Mouse (Mus musculus) CH12.LX (cell line): Measurements from ENCODE around the gene Chrm4. TPM values are rescaled to one million over a fixed set of nuclear protein-coding genes. Genes with fewer than 3 reads are reported as not detected.

ENCODE experiments used
- DNase-seq: peaks from one replicate; pipeline ENCODE4 v3.0.0-alpha.2; 2013; ENCODE audit errors: extremely low read depth
- H3K27ac ChIP-seq: 2 replicates; pipeline ENCODE4 v1.5.1; 2012; ENCODE audit warnings: low read depth, mild to moderate bottlenecking, control low read depth, moderate library complexity; ENCODE audit not compliant: insufficient read depth
- H3K27me3 ChIP-seq: replicated peaks from 2 replicates; pipeline ENCODE3; 2012; ENCODE audit warnings: inconsistent platforms
- H3K36me3 ChIP-seq, 2 experiments: replicated peaks in 1 of 2; 2 replicates each; pipeline versions ENCODE3 to v1.6.1; 2012; ENCODE audit warnings: inconsistent platforms in 1 of 2, low read length in 1 of 2, mild to moderate bottlenecking in 1 of 2, mixed read lengths in 1 of 2, moderate library complexity in 1 of 2; ENCODE audit not compliant: control insufficient read depth in 1 of 2, insufficient read depth in 1 of 2
- H3K4me1 ChIP-seq, 2 experiments: 2 replicates each; pipeline ENCODE4 v1.6.1; 2012; ENCODE audit warnings: inconsistent platforms in 1 of 2, moderate library complexity in 1 of 2; ENCODE audit not compliant: insufficient read depth in 2 of 2, control insufficient read depth in 1 of 2
- H3K4me2 ChIP-seq: 2 replicates; pipeline ENCODE4 v1.6.1; 2012; ENCODE audit warnings: low read depth, mild to moderate bottlenecking, control low read depth; ENCODE audit not compliant: poor library complexity, insufficient read depth, severe bottlenecking
- H3K4me3 ChIP-seq, 3 experiments: fragments of 150-350 bp in 1 of 3; sonication (generic) in 1 of 3; replicated peaks in 1 of 3; 2 replicates each; pipeline versions ENCODE3 to v1.5.1; 2011 to 2012; ENCODE audit warnings: low read depth in 2 of 3, low read length in 2 of 3, mild to moderate bottlenecking in 2 of 3, moderate library complexity in 2 of 3, control low read depth in 1 of 3, improper control_type of control experiment in 1 of 3, inconsistent platforms in 1 of 3, mixed read lengths in 1 of 3; ENCODE audit not compliant: poor library complexity in 1 of 3
- H3K79me2 ChIP-seq: replicated peaks from 2 replicates; pipeline ENCODE4 v1.6.1; 2012; ENCODE audit warnings: mild to moderate bottlenecking, moderate library complexity; ENCODE audit not compliant: control insufficient read depth, poor library complexity, insufficient read depth, severe bottlenecking; ENCODE audit errors: extremely low read depth
- H3K9ac ChIP-seq: 2 replicates; pipeline ENCODE4 v1.6.1; 2012; ENCODE audit warnings: low read depth, mild to moderate bottlenecking, control low read depth, moderate library complexity; ENCODE audit not compliant: insufficient read depth
- H3K9me3 ChIP-seq: replicated peaks from 2 replicates; pipeline ENCODE3; 2012; ENCODE audit warnings: low read length, inconsistent platforms, mixed read lengths
- BHLHE40 ChIP-seq: IDR thresholded peaks from 2 replicates; pipeline ENCODE4 v1.6.1; 2011; ENCODE audit warnings: mild to moderate bottlenecking, low read depth, low read length, improper control_type of control experiment
- CHD1 ChIP-seq: IDR thresholded peaks from 2 replicates; pipeline ENCODE4 v1.6.1; 2012; ENCODE audit warnings: low read depth, low read length, improper control_type of control experiment, inconsistent platforms
- E2F4 ChIP-seq: IDR thresholded peaks from 2 replicates; pipeline ENCODE4 v1.6.1; 2011; ENCODE audit warnings: low read depth, low read length, improper control_type of control experiment; ENCODE audit not compliant: insufficient replicate concordance
- ETS1 ChIP-seq: conservative IDR thresholded peaks from 2 replicates; pipeline ENCODE4 v1.6.1; 2012; ENCODE audit warnings: low read depth, mild to moderate bottlenecking, inconsistent platforms, low read length, improper control_type of control experiment, moderate library complexity
- GABPA ChIP-seq: IDR thresholded peaks from 2 replicates; pipeline ENCODE4 v1.6.1; 2012; ENCODE audit warnings: low read depth, low read length, improper control_type of control experiment, inconsistent platforms; ENCODE audit not compliant: insufficient replicate concordance
- HCFC1 ChIP-seq: IDR thresholded peaks from 2 replicates; pipeline ENCODE4 v1.6.1; 2012; ENCODE audit warnings: low read depth, mild to moderate bottlenecking, inconsistent platforms, low read length, improper control_type of control experiment
- IRF4 ChIP-seq: IDR thresholded peaks from 2 replicates; pipeline ENCODE4 v1.6.1; 2014; ENCODE audit warnings: low read depth, mild to moderate bottlenecking, inconsistent platforms, low read length, improper control_type of control experiment
- MAFK ChIP-seq: IDR thresholded peaks from 2 replicates; pipeline ENCODE4 v1.6.1; 2011; ENCODE audit warnings: low read length, improper control_type of control experiment; ENCODE audit not compliant: insufficient replicate concordance
- MEF2A ChIP-seq: IDR thresholded peaks from 2 replicates; pipeline ENCODE4 v1.6.1; 2014; ENCODE audit warnings: low read depth, mild to moderate bottlenecking, inconsistent platforms, low read length, improper control_type of control experiment, borderline replicate concordance
- MYC ChIP-seq: IDR thresholded peaks from 2 replicates; pipeline ENCODE4 v1.6.1; 2011; ENCODE audit warnings: low read depth, mild to moderate bottlenecking, improper control_type of control experiment, low read length
- PAX5 ChIP-seq: IDR thresholded peaks from 2 replicates; pipeline ENCODE4 v1.6.1; 2012; ENCODE audit warnings: low read length, inconsistent platforms, mixed read lengths
- POLR2AphosphoS2 ChIP-seq: IDR thresholded peaks from 2 replicates; pipeline ENCODE4 v1.6.1; 2011; ENCODE audit warnings: low read depth, low read length, improper control_type of control experiment
- RAD21 ChIP-seq: IDR thresholded peaks from 2 replicates; pipeline ENCODE4 v1.6.1; 2011; ENCODE audit warnings: low read depth, mild to moderate bottlenecking, low read length, improper control_type of control experiment, moderate library complexity
- RCOR1 ChIP-seq: conservative IDR thresholded peaks from 2 replicates; pipeline ENCODE4 v1.6.1; 2012; ENCODE audit warnings: low read depth, mild to moderate bottlenecking, inconsistent platforms, low read length, improper control_type of control experiment
- SMC3 ChIP-seq: IDR thresholded peaks from 2 replicates; pipeline ENCODE4 v1.6.1; 2011; ENCODE audit warnings: low read depth, low read length, improper control_type of control experiment
- TBP ChIP-seq: conservative IDR thresholded peaks from 2 replicates; pipeline ENCODE4 v1.6.1; 2011; ENCODE audit warnings: low read depth, low read length, improper control_type of control experiment
- TCF12 ChIP-seq: IDR thresholded peaks from 2 replicates; pipeline ENCODE4 v1.6.1; 2014; ENCODE audit warnings: low read depth, mild to moderate bottlenecking, inconsistent platforms, low read length, improper control_type of control experiment
- UBTF ChIP-seq: IDR thresholded peaks from 2 replicates; pipeline ENCODE4 v1.6.1; 2012; ENCODE audit warnings: low read depth, mild to moderate bottlenecking, inconsistent platforms, low read length, improper control_type of control experiment, moderate library complexity
- ZKSCAN1 ChIP-seq: IDR thresholded peaks from 2 replicates; pipeline ENCODE4 v1.6.1; 2012; ENCODE audit warnings: low read depth, inconsistent platforms, low read length, improper control_type of control experiment, borderline replicate concordance
- ZMIZ1 ChIP-seq: IDR thresholded peaks from 2 replicates; pipeline ENCODE4 v1.6.1; 2012; ENCODE audit warnings: low read depth, mild to moderate bottlenecking, inconsistent platforms, low read length, improper control_type of control experiment
- dilution Hi-C: fragments of 300-500 bp; cut with MboI; formaldehyde crosslinking; loops from 2 replicates; pipeline ENCODE4 v1.14.3; 2020; ENCODE audit warnings: low sequenced_read_pairs; ENCODE audit not compliant: extremely low pct_unique_long_range_greater_than_20kb, extremely low pct_ligation_motif_present
- in situ Hi-C: fragments of 300-500 bp; cut with MboI; formaldehyde crosslinking; loops from 3 replicates; pipeline ENCODE4 v1.14.3; 2019; ENCODE audit warnings: low sequenced_read_pairs, low pct_ligation_motif_present, low pct_unique_long_range_greater_than_20kb, mixed read lengths
- polyA plus RNA-seq: library from polyadenylated mRNA; unstranded; fragments of >175 nt; gene quantifications from 2 replicates; pipeline ENCODE4 v1.2.1, GENCODE M21; 2012; ENCODE audit warnings: low read depth; ENCODE audit not compliant: insufficient read length
- total RNA-seq, 2 experiments: library from RNA; depleted of rRNA; stranded (reverse); fragments of 300-350 nt in 1 of 2; fragments of >200 nt in 1 of 2; gene quantifications; 2 replicates each; pipeline ENCODE4 v1.2.3; 2012 to 2014

Chrm4 gene
- total and polyA plus RNA-seq, 3 experiments, result 10.0 to 15.1 (median 14.4) TPM

DNA sequence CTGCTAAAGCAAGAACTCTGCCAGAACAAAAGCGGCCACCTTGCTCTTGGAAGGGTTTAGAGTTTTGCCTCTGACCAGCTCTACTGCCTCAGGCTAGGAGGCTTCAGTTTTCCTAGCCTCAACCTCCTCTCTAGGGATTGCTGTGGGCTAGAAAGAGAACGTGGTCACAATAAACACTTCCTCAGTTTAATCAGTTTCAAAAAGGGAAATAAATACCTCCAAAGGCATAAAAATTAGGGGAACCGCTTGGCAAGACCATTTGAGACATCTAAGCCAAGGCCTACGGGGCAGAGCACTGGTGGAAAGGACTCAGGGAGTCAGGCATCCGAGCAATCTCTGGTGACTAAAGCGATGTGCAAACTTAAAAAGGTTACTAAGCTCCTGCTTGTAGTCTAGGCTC is 28.8 kb downstream of the Chrm4 start:
- no peaks in the 10 kb centered on the region for H3K9me3 ChIP-seq
- peaks cover 0 to 59% of the 10 kb centered on the region in 2 experiments for H3K36me3 ChIP-seq
- H3K9ac ChIP-seq, result no peak overlapping the region
- no peak overlapping the region for H3K4me2 ChIP-seq
- no peak overlapping the region for H3K4me3 ChIP-seq
- DNase-seq, result no peak
- H3K27me3 ChIP-seq, result no peaks in the 10 kb centered on the region
- peaks cover 5% of the 10 kb centered on the region; the same call in 1 of the 2 replicates for H3K79me2 ChIP-seq
- dilution Hi-C loops, result no loop called here
- H3K4me1 ChIP-seq, result peaks cover 2 to 72% of the 10 kb centered on the region in 2 experiments; a peak in 3 of 4 replicates
- in situ Hi-C loops, result no loop called here
- no peak overlapping the region for H3K27ac ChIP-seq
- TF ChIP-seq GABPA (no peak), ZKSCAN1 (no peak), RAD21 (no peak), PAX5 (no peak), BHLHE40 (no peak), RCOR1 (no peak), SMC3 (no peak), E2F4 (no peak), UBTF (no peak), ETS1 (no peak), TBP (no peak), HCFC1 (no peak), MAFK (no peak), IRF4 (no peak), TCF12 (no peak), CHD1 (no peak), MYC (no peak)

DNA sequence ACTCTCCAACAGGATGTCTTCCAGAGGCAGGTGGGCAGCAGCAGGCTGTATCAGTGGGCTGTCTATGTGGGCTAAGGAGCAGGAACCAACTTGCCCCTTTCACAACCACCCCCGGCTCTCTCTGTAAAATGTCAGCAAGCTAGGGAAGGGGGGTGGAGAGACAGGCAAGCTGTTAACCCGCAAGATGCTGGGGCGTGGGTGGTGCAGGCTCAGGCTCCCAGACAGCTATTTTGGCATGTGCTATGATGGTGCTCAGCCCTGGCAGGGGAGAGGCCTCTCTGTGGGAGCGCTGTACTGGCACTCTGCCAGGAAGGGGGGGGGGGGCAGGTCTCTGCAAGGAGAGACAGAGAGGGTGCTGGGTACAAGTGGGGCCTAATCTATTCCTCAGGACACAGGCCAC is 30.0 kb downstream of the Chrm4 start:
- Histone ChIP-seq H3K4me3 (no peak overlapping the region), H3K27me3 (no peaks in the 10 kb centered on the region), H3K4me1 (peaks cover 5 to 74% of the 10 kb centered on the region in 2 experiments), H3K79me2 (peaks cover 15% of the 10 kb centered on the region), H3K4me2 (no peak overlapping the region)
- no peak for DNase-seq
- TF ChIP-seq POLR2AphosphoS2, result no peak
- TF ChIP-seq BHLHE40, result no peak
- no peak for TF ChIP-seq MEF2A
- TF ChIP-seq PAX5, result no peak
- TF ChIP-seq RCOR1, result no peak
- no peak for TF ChIP-seq TCF12
- no peak for TF ChIP-seq MYC
- no peak for TF ChIP-seq ZMIZ1
- TF ChIP-seq, all 38 proteins: peak for 0
- no peak overlapping the region for H3K27ac ChIP-seq
- H3K9ac ChIP-seq, result no peak overlapping the region
- H3K36me3 ChIP-seq, result peaks cover 0 to 65% of the 10 kb centered on the region in 2 experiments
- dilution Hi-C loops, result no loop called here
- in situ Hi-C loops, result no loop called here
- no peaks in the 10 kb centered on the region for H3K9me3 ChIP-seq
